Mouse (Mus musculus) forebrain, embryonic 13.5 days (tissue): Measurements from ENCODE around the gene Timp3. TPM values are rescaled to one million over a fixed set of nuclear protein-coding genes. Genes with fewer than 3 reads are reported as not detected.
A peak's percentile ranks its signal among the peaks of the same experiment; 100 is the strongest.

Experiments
- ATAC-seq: fragments of 200-750 bp; cut with Nextera tagmentation; 2 replicates; pipeline ENCODE4 v1.8.0; 2017
- H3K27ac ChIP-seq: fragments of 300-500 bp; sonication (generic); 2 replicates; pipeline ENCODE4 v1.5.1; 2015; ENCODE audit warnings: inconsistent platforms, mild to moderate bottlenecking, moderate library complexity
- H3K27me3 ChIP-seq: fragments of 300-500 bp; sonication (generic); 2 replicates; pipeline ENCODE4 v1.6.1; 2015; ENCODE audit warnings: mild to moderate bottlenecking, inconsistent platforms
- H3K36me3 ChIP-seq: fragments of 300-500 bp; sonication (generic); 2 replicates; pipeline ENCODE4 v1.6.1; 2015; ENCODE audit warnings: mild to moderate bottlenecking, inconsistent platforms; ENCODE audit not compliant: poor library complexity, severe bottlenecking
- H3K4me1 ChIP-seq: fragments of 300-500 bp; sonication (generic); 2 replicates; pipeline ENCODE4 v1.6.1; 2015; ENCODE audit warnings: inconsistent platforms
- H3K4me2 ChIP-seq: fragments of 300-500 bp; sonication (generic); 2 replicates; pipeline ENCODE4 v1.6.1; 2015; ENCODE audit warnings: inconsistent platforms, mild to moderate bottlenecking, moderate library complexity
- H3K4me3 ChIP-seq: fragments of 300-500 bp; sonication (generic); 2 replicates; pipeline ENCODE4 v1.5.1; 2015; ENCODE audit warnings: mild to moderate bottlenecking, inconsistent platforms
- H3K9ac ChIP-seq: fragments of 300-500 bp; sonication (generic); 2 replicates; pipeline ENCODE4 v1.6.1; 2015; ENCODE audit warnings: mild to moderate bottlenecking, inconsistent platforms
- H3K9me3 ChIP-seq: fragments of 300-500 bp; sonication (generic); replicated peaks from 2 replicates; pipeline ENCODE4 v1.6.1; 2016; ENCODE audit warnings: inconsistent platforms
- WGBS: fragments of 180-500 bp; shearing (Covaris S2); methylation state at CpG from one replicate; pipeline ENCODE4 v1.1.7; 2015; 5-methylcytosine and 5-hydroxymethylcytosine counted together
- polyA plus RNA-seq: library from polyadenylated mRNA; unstranded; fragments of >200 nt; fragmentation: Nextera tagmentation; extraction: Ambion mirVana; gene quantifications from 2 replicates; pipeline ENCODE4 v1.2.1, GENCODE M21; 2015

Timp3 gene
- polyA plus RNA-seq, 1 experiment from 2014 or later, result 13.3 TPM

DNA sequence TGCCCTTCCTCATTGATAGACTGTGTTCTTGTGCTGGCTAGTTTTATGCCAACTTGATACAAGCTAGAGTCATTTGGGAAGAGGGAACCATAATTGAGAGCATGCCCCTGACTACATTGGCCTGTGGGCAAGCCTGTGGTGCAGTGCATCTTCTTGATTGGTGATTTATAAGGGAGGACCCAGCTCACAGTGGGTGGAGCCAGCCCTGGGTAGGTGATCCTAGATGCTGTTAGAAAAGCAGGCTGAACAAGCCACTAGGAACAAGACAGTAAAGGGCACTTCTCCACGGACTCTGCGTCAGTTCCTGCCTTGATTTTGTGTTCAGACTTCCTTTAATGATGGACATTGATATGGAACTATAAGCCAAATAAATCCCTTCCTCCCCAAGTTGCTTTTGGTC lies 84.5 kb downstream of the Timp3 start:
- Histone ChIP-seq H3K27ac (no peak overlapping the region), H3K9ac (no peak overlapping the region), H3K9me3 (no peaks in the 10 kb centered on the region), H3K4me1 (peaks cover 19% of the 10 kb centered on the region), H3K36me3 (no peaks in the 10 kb centered on the region), H3K4me3 (no peak overlapping the region), H3K4me2 (no peak overlapping the region), H3K27me3 (no peaks in the 10 kb centered on the region)
- 95% methylated on average over 2 of the region's 2 CpGs for WGBS
- no peak for ATAC-seq

DNA sequence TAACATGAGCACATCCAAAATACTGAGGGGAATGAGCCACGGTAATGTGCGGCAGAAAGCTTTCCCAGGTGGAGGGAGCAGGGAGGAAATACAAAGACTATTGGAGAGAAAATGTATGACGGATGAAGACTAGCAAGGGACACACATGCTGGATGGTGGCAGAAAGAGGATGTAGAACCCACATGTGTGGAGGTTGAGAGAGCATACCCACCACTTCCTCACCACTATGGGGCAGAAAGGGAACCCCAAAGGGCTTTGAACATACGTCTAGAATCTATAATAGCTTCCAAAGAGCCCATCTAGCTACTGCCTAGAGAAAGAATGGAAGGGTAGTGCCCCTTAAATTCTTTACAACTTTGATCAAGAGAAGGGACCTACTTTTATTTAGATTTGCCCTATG lies 85.5 kb downstream of the Timp3 start:
- WGBS, result 70% methylated on average over 4 of the region's 4 CpGs
- no peaks in the 10 kb centered on the region for H3K9me3 ChIP-seq
- H3K27me3 ChIP-seq, result no peaks in the 10 kb centered on the region
- no peak for ATAC-seq
- H3K27ac ChIP-seq, result no peak overlapping the region
- no peak overlapping the region for H3K4me3 ChIP-seq
- H3K36me3 ChIP-seq, result no peaks in the 10 kb centered on the region
- peaks cover 29% of the 10 kb centered on the region for H3K4me1 ChIP-seq
- no peak overlapping the region for H3K9ac ChIP-seq
- H3K4me2 ChIP-seq, result no peak overlapping the region

DNA sequence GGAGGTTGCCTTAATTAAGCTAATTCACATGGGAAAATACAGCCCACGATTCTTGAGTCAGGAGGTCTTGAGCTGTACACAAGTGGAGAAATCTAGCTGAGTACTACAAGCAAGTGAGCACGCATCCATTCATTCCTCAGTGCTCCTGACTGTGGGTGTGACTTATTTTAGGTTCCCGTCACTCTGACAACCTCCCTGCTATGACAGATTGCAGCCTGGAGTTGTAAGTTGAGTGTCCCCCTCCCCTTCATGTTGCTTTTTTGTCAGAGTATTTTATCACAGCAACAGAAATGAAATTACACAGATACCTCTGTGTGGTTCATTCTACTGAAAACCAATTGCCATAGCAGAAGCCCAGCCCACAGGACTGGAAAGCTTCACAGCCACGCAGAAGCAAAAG lies 86.1 kb downstream of the Timp3 start:
- no peak overlapping the region for H3K4me2 ChIP-seq
- H3K4me3 ChIP-seq, result no peak overlapping the region
- no peaks in the 10 kb centered on the region for H3K27me3 ChIP-seq
- no peaks in the 10 kb centered on the region for H3K9me3 ChIP-seq
- H3K4me1 ChIP-seq, result peaks cover 29% of the 10 kb centered on the region
- no peak for ATAC-seq
- H3K9ac ChIP-seq, result no peak overlapping the region
- WGBS, result 76% methylated on average over 4 of the region's 4 CpGs
- no peaks in the 10 kb centered on the region for H3K36me3 ChIP-seq
- no peak overlapping the region for H3K27ac ChIP-seq

DNA sequence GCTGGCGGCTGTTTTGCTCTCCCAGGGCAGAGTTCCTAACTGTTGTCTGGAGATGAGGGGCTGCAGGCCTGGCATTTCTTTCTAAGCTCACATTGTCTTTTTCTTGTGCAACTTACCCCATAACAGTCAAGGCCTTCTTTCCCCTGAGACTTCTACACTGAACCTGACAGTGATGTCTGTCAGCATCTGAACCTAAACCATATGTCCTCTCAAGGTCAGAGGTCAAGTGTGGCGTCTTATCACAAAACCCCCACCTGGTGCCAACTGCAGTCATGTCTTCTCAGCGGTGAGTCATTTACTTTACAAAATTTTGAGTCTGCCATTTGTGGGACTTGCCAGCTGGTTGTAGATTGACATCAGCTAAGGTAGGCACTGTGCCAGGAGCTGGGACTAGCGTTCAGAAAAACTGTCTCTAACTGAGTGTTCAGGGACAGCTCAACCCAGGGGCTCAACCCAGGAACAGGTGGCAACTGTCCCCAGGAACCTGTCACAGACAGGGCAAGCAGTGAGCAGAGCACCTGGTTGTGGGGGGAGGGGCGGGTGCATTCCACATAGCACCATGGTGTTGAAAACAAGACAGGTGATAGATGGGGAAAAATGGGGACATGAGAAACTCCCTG lies 87.8 kb downstream of the Timp3 start:
- 0 out of 2 replicates have a peak overlapping the region, but pooled peaks have one; percentile 3 for H3K27ac ChIP-seq
- WGBS, result 76% methylated on average over 5 of the region's 5 CpGs
- no peak overlapping the region for H3K4me3 ChIP-seq
- no peaks in the 10 kb centered on the region for H3K27me3 ChIP-seq
- no peaks in the 10 kb centered on the region for H3K9me3 ChIP-seq
- H3K4me1 ChIP-seq, result peaks cover 29% of the 10 kb centered on the region
- ATAC-seq, result peak; percentile 50
- H3K9ac ChIP-seq, result no peak overlapping the region
- no peaks in the 10 kb centered on the region for H3K36me3 ChIP-seq
- H3K4me2 ChIP-seq, result no peak overlapping the region

DNA sequence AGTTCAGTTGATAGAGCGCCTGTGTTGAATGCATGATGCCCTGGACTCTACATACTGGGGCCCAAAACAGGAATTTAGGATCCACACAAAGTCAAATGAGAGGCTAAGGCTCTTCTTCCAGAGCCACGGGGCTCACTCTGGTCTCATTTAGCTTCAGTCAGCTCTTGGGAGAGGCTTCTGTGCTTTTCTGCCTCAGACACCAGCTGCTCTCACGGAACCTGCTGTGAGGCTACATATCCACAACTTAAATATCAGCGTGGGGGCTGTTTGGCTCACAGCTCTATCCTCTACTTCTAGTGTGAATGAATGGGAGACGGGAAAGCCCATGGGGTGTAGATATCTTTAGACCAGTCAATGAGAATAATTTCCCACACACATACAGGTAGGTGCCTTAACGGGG lies 88.6 kb downstream of the Timp3 start:
- Histone ChIP-seq H3K27me3 (no peaks in the 10 kb centered on the region), H3K9ac (no peak overlapping the region), H3K36me3 (no peaks in the 10 kb centered on the region), H3K4me3 (no peak overlapping the region), H3K4me1 (peaks cover 29% of the 10 kb centered on the region), H3K27ac (no peak overlapping the region), H3K9me3 (no peaks in the 10 kb centered on the region), H3K4me2 (no peak overlapping the region)
- ATAC-seq, result no peak
- WGBS, result 73% methylated on average over 6 of the region's 6 CpGs

DNA sequence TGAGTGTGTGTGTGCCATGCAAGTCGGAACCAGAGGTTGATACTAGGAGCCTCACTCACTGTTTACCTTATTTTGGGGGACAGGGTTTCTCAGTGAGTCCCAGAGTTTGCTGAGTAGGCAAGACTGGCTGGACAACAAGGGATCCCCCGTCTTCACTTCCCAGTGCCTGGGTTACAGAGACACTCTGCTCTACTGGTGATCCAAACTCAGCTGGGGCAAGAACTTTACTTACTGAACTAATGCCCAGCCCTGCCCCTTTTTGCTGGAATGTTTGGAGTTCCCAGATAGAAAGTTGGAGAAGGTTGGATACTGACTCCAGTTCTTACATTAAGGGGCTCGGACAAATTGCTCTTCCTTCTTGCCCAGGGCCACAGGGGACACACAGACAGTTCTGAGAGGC lies 89.2 kb downstream of the Timp3 start:
- H3K4me2 ChIP-seq, result no peak overlapping the region
- no peaks in the 10 kb centered on the region for H3K36me3 ChIP-seq
- ATAC-seq, result no peak
- peaks cover 29% of the 10 kb centered on the region for H3K4me1 ChIP-seq
- WGBS, result 72% methylated on average over 3 of the region's 3 CpGs
- 0 out of 2 replicates have a peak, but pooled peaks cover under 1% of the 10 kb centered on the region for H3K9me3 ChIP-seq
- H3K27ac ChIP-seq, result no peak overlapping the region
- H3K27me3 ChIP-seq, result no peaks in the 10 kb centered on the region
- no peak overlapping the region for H3K9ac ChIP-seq
- H3K4me3 ChIP-seq, result no peak overlapping the region

DNA sequence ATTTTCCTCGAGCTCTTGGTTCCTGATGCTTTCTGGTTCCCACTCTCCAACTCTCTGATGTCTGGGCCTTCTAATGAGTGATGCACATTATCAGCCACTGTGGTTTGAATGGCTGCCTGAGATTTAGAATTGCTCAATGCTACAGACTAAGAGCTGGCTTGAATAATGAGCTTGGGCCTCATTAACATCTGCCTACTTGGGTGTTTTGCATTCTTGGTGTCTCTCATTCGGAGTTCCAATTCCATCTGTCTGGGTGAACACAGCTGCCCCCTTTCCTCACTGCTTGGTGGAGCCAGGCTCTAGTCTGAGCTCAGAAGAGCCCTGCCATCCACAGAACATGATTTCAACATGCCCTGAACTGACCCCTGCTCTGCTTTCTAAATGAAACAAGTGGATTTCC lies 89.7 kb downstream of the Timp3 start:
- peak overlapping the region; percentile 36 for H3K27ac ChIP-seq

DNA sequence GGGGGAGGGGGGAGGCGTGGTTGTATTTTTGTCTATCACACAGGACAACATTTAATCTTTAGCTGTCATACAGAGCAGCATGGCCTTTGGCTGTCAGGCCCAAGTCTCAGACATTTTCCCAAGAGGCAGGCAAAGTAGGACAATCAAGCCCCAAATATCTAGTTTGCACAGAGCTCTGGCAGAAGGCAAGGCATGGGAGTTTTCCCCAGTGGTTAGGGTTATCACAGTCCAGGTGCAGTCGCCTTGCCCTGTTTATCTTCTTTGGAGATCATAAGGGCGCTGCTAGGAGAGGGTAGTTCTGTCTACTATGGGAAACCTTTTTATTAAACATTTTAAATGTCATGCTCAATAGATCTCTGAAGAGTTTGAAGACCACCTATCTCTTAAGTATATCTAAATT lies 92.2 kb downstream of the Timp3 start:
- WGBS, result 93% methylated on average over 3 of the region's 3 CpGs
- Histone ChIP-seq H3K4me1 (peaks cover 26% of the 10 kb centered on the region), H3K4me3 (no peak overlapping the region), H3K27ac (no peak overlapping the region), H3K4me2 (no peak overlapping the region), H3K36me3 (no peaks in the 10 kb centered on the region), H3K9ac (no peak overlapping the region), H3K27me3 (no peaks in the 10 kb centered on the region), H3K9me3 (0 out of 2 replicates have a peak, but pooled peaks cover 4% of the 10 kb centered on the region)
- ATAC-seq, result no peak

More for the DNA sequence above, 89.7 kb downstream of the Timp3 start:
- Histone ChIP-seq H3K4me1 (peaks cover 29% of the 10 kb centered on the region), H3K9me3 (0 out of 2 replicates have a peak, but pooled peaks cover 4% of the 10 kb centered on the region), H3K4me2 (no peak overlapping the region), H3K4me3 (no peak overlapping the region), H3K36me3 (no peaks in the 10 kb centered on the region), H3K9ac (no peak overlapping the region), H3K27me3 (no peaks in the 10 kb centered on the region)
- 15% methylated on average over 2 of the region's 2 CpGs for WGBS
- peak; percentile 87 for ATAC-seq

DNA sequence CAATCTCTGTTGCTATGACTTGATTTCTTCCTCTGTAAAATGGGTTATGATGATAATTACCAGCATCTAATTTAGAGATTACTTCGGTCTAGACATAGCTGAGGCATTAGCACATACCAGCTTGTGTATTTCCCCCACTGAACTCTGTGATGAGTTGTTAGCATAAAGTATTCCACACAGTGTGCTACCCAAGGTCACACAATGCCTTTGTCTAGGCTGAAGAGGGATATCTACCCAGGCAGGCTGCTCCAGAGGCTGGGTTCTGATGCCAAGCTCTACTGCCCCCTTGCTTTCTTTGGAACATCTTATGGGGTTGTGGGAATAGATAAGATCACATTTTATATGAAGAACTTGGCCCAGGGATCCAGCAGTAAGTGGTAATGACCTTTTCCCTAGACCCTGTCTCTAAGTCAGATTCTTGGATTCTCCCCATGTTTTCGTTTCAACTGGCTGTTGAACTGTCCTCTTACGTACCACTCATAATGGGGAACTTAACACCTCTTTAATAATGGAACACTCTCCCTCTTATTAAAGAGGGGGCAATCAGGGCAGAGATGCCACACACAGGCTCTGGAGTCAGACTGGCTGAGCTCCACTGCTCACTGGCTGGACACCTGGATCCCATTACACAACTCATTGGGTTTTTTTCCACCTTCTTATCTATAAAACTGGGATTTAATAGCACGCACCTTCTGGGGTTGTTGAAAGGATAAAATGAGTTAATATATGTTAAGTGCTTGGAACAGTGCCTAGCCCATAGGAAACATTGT lies 97.6 kb downstream of the Timp3 start:
- WGBS, result 85% methylated on average over 4 of the region's 4 CpGs
- no peak for ATAC-seq

DNA sequence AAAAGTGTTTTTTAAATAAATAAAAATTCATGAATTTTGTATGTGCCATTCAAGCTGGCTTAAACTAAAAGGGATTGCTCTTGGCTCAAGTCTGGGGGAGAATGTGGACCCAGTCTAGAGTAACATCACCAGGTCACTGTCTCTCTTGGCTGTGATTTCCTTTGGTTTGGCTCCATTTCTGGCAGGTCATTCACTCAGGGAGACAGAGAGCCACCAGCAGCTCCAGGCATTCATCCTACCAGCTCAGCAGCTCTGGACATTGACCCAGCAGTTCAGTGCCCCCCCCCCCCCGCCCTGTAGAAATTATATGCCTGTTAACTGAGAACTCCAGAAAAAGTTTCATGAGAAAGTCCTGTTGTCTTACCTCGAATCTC lies 98.2 kb downstream of the Timp3 start:
- Histone ChIP-seq H3K36me3 (no peaks in the 10 kb centered on the region), H3K4me3 (no peak overlapping the region), H3K4me1 (no peaks in the 10 kb centered on the region), H3K9me3 (0 out of 2 replicates have a peak, but pooled peaks cover 4% of the 10 kb centered on the region), H3K9ac (no peak overlapping the region), H3K27me3 (no peaks in the 10 kb centered on the region), H3K4me2 (no peak overlapping the region), H3K27ac (no peak overlapping the region)
- WGBS, result 89% methylated on average over 2 of the region's 2 CpGs
- ATAC-seq, result no peak

More for the DNA sequence above, 97.6 kb downstream of the Timp3 start:
- 0 out of 2 replicates have a peak, but pooled peaks cover 4% of the 10 kb centered on the region for H3K9me3 ChIP-seq
- H3K27ac ChIP-seq, result no peak overlapping the region
- no peak overlapping the region for H3K9ac ChIP-seq
- no peaks in the 10 kb centered on the region for H3K4me1 ChIP-seq
- no peaks in the 10 kb centered on the region for H3K27me3 ChIP-seq
- H3K36me3 ChIP-seq, result no peaks in the 10 kb centered on the region
- H3K4me2 ChIP-seq, result no peak overlapping the region
- no peak overlapping the region for H3K4me3 ChIP-seq
